Comparison of ENCODE assay signal across 12 mouse cellular contexts in the genomic region with DNA sequence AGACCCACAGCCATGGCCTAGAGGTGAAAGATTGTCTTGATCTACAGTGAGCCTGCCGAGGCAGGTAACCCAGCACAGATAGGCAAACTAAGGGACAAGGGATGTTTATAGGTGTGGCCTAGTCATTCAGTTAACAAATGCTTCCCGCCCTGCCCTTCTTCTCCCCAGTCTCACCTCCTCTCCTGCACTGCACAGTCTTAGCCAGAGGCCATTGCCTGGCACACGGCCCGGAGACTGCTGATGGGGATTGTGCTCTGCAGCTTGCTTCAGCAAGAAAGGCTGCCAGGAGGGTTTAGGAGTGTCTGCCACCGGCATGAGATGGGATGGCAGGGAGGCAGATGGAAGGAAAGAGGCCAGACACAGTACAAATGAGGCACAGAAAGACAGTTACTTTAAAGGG. TPM values are rescaled to one million over a fixed set of nuclear protein-coding genes. Genes with fewer than 3 reads are reported as not detected.
DNase-seq lines count a peak whose midpoint lies in the region; ATAC-seq lines count a peak whose summit lies in the region.
"Had no signal": no experiment of that assay in that cellular context is flagged by ENCODE, and none has a peak within 500 bp of the region (broad histone marks: within the 10 kb centered on the region; RNA-seq: fewer than 3 reads in every experiment).

No protein-coding gene starts in this region.

- DNase-seq in gastrocnemius, postnatal 14 days = peak; percentile 51
- DNase-seq in gastrocnemius, adult 18-20 months (ENCODE audit: low spot score) = no peak
- peak; percentile 64 for DNase-seq in ES-CJ7 (ENCODE audit: low read depth, low spot score)
- peak; percentile 57 for DNase-seq in NIH3T3 (ENCODE audit: low read depth)
- peak; percentile 55 to 81 for DNase-seq in cerebellum, postnatal 25 days
- DNase-seq in heart, postnatal 25 days (ENCODE audit: low spot score) = no peak
- DNase-seq: adrenal gland, adult 8-10 months; kidney, adult 9 months; liver, embryonic 13.5 days; lung, postnatal 14 days had no signal

- intact Hi-C loops in gastrocnemius, postnatal 14 days (cut with DNase I; ENCODE audit: low total_unique reads) = no loop called here
- intact Hi-C loops in heart, postnatal 25 days (cut with DNase I) = no loop called here

- no peak for ATAC-seq in megakaryocyte progenitor cell, adult 5-6 weeks (replicated peaks; ENCODE audit: poor library complexity)
- ATAC-seq: midbrain, embryonic 13.5 days had no signal

RNA-seq across cellular contexts. Expression of a gene that starts 9.2 kb away (rescaled TPM):
- 1 to 10 TPM; 2.1 to 8.8 TPM for total RNA-seq in gastrocnemius, postnatal 14 days (2021)
- 1 to 10 TPM; 2.2 to 2.7 TPM for total RNA-seq in gastrocnemius, adult 18-20 months (2021)
- total RNA-seq in megakaryocyte progenitor cell, adult 5-6 weeks (2015) = 0.99 and 1.2 TPM in 2 replicates
- 1.2 and 2.7 TPM in 2 replicates for total RNA-seq in megakaryocyte progenitor cell, adult 5-6 weeks (2017)
- 1 to 10 TPM; 6.9 to 7.5 TPM for total RNA-seq in heart, postnatal 25 days (2021)

RNA-seq across cellular contexts. Expression of a gene that starts 16.9 kb away (rescaled TPM):
- total RNA-seq in gastrocnemius, postnatal 14 days (2021) = 10 to 100 TPM in 1 of 2 experiments, 1 to 10 TPM in 1; 9.1 to 11.7 TPM
- 10 to 100 TPM; 11.6 to 12.2 TPM for total RNA-seq in gastrocnemius, adult 18-20 months (2021)
- total RNA-seq in megakaryocyte progenitor cell, adult 5-6 weeks (2015) = 49.8 and 57.5 TPM in 2 replicates
- total RNA-seq in megakaryocyte progenitor cell, adult 5-6 weeks (2017) = 47.1 and 51.8 TPM in 2 replicates
- 10 to 100 TPM; 14.4 to 17.7 TPM for total RNA-seq in heart, postnatal 25 days (2021)

RNA-seq across cellular contexts. Expression of a gene that starts 40.5 kb away (rescaled TPM):
- 100 to 1,000 TPM; 167 TPM for total RNA-seq in gastrocnemius, postnatal 14 days (2021)
- 100 to 1,000 TPM in 1 of 2 experiments, 10 to 100 TPM in 1; 72.3 to 102 TPM for total RNA-seq in gastrocnemius, adult 18-20 months (2021)
- 599 and 622 TPM in 2 replicates for total RNA-seq in megakaryocyte progenitor cell, adult 5-6 weeks (2015)
- 549 and 714 TPM in 2 replicates for total RNA-seq in megakaryocyte progenitor cell, adult 5-6 weeks (2017)
- 100 to 1,000 TPM; 407 to 462 TPM for total RNA-seq in heart, postnatal 25 days (2021)

RNA-seq across cellular contexts. Expression of a gene that starts 51.8 kb away (rescaled TPM):
- 10 to 100 TPM; 52.6 to 62.6 TPM for total RNA-seq in gastrocnemius, postnatal 14 days (2021)
- total RNA-seq in gastrocnemius, adult 18-20 months (2021) = 10 to 100 TPM; 50.8 to 57.0 TPM
- total RNA-seq in megakaryocyte progenitor cell, adult 5-6 weeks (2015) = 33.1 and 34.0 TPM in 2 replicates
- total RNA-seq in megakaryocyte progenitor cell, adult 5-6 weeks (2017) = 60.8 and 69.5 TPM in 2 replicates
- 10 to 100 TPM; 74.7 to 82.3 TPM for total RNA-seq in heart, postnatal 25 days (2021)

Comparison
In these comparisons a context has a peak if more than half of its experiments do, and no peak if none do; other contexts are left out.
1. DNase-seq: peak in gastrocnemius, postnatal 14 days (single experiment), ES-CJ7 (single experiment), NIH3T3 (single experiment) and cerebellum, postnatal 25 days (2 of 2); none in gastrocnemius, adult 18-20 months (single experiment) and heart, postnatal 25 days (single experiment).